Mouse (Mus musculus): ENCODE results near the gene Amh. TPM values are rescaled to one million over a fixed set of nuclear protein-coding genes. Genes with fewer than 3 reads are reported as not detected.
A peak's percentile ranks its signal among the peaks of the same experiment; 100 is the strongest.

Amh gene
- polyA plus RNA-seq, 1 experiment: 1.3 TPM

- H3K36me3 ChIP-seq (ENCODE audit: control insufficient read depth, insufficient read depth, low read length): no peaks in the 10 kb centered on the region
- no peak for DNase-seq (ENCODE audit: low read depth in 1 of 2, low spot score in 2 of 2)
- H3K4me1 ChIP-seq (ENCODE audit: control insufficient read depth, insufficient read depth, insufficient read length): no peaks in the 10 kb centered on the region
- H3K27ac ChIP-seq (ENCODE audit: insufficient read depth, low read length): no peak overlapping the region
- TF ChIP-seq CTCF (IDR thresholded peaks at IDR 0.05; ENCODE audit: extremely low read depth, insufficient read depth, insufficient read length, insufficient replicate concordance): no peak
- no peak for TF ChIP-seq POLR2A (IDR thresholded peaks at IDR 0.05; ENCODE audit: low read depth, low read length)
- H3K27me3 ChIP-seq (ENCODE audit: control insufficient read depth, insufficient read depth, low read length): peaks cover 6% of the 10 kb centered on the region; the same call in 1 of the 2 replicates
- WGBS: 90% methylated on average over 15 of the region's 15 CpGs
- no peak overlapping the region for H3K4me3 ChIP-seq (ENCODE audit: extremely low read depth, insufficient read depth, insufficient read length)
Measured at GRCm38 (mm10) chr10:80842334-80842733, 37.3 kb downstream of the Amh start.

DNA sequence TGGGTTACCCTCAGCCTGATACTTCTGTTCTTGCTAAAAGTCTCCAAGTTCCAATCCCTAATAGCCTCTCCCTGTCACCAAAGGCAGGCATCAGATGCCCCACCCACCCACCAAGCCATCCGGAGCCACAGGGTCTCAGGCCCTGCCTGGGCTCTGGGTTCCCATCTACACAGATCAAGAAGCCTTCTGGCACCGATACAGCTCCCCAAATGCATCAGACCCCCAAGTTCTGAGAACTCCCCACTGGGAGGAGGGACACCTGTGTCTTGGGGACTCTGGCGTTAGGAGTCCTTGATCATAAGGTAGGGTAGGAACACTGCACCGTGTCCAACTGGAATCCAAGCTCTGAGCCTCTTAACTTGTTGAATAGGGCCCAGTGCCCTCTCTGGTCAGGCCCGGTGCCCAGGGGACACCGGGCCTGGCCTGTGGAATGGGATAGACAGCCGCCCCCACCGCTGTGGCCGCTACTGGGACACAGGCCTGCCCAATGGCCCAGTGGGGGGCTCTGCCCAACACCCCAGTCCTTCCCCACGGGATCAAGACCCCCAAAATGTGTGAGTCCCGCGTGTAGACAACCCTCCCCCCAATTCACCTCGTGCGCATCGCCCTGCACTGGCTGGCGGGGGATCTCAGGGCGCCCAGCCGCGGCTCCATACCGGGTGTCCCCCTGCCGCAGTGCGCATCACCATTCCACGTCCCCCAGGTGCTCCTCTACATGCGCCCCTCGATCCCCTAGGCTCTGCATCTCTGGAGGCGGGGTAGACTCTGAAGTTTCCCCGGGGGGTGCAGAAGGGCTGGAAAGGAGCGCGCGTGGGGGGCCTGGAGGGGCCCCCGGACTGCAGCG, 38.3 kb downstream of the Amh start:
- Histone ChIP-seq H3K27me3 (ENCODE audit: control insufficient read depth, insufficient read depth, low read length) (peaks cover 6% of the 10 kb centered on the region; the same call in 1 of the 2 replicates), H3K27ac (ENCODE audit: insufficient read depth, low read length) (no peak overlapping the region), H3K36me3 (ENCODE audit: control insufficient read depth, insufficient read depth, low read length) (no peaks in the 10 kb centered on the region), H3K4me1 (ENCODE audit: control insufficient read depth, insufficient read depth, insufficient read length) (no peaks in the 10 kb centered on the region), H3K4me3 (ENCODE audit: extremely low read depth, insufficient read depth, insufficient read length) (no peak overlapping the region)
- no peak for DNase-seq (ENCODE audit: low read depth in 1 of 2, low spot score in 2 of 2)
- 18% methylated on average over 30 of the region's 32 CpGs for WGBS
- TF ChIP-seq CTCF (IDR thresholded peaks at IDR 0.05; ENCODE audit: extremely low read depth, insufficient read depth, insufficient read length, insufficient replicate concordance): no peak
- no peak for TF ChIP-seq POLR2A (IDR thresholded peaks at IDR 0.05; ENCODE audit: low read depth, low read length)

DNA sequence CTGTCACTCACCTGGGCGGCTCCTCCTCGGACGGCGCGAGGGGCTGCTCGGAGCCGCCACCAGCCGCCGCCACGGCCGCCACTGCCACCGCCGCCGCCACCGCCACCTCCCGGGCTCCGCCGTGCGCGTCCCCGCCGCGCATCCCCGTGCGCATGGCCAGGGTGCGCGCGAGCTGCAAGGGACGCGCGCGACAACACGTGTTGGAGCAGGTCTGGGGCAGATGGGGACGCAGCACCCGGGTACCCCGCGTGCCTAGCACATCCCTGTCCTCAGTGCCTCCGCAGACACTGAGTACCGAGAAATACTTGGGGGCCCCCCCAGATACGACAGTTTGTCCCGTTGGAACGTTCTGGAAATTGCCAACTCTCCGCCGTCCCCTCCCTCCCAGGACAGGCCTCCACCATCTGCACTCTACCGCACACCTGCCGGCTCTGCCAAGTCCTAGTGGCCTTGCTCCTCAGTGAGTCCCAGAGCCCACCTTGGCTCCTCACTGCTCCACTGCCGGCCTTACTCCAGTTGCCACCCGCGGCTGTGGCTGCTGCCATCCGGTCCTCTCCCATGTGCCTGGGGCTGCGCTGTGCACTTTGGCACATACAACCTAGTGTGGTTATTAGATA, 39.0 kb downstream of the Amh start, which contains the start of gene Lingo3:
TSS of gene Lingo3 (minus strand) at position 109 of the 617 bp plus-strand sequence.
- H3K4me1 ChIP-seq (ENCODE audit: control insufficient read depth, insufficient read depth, insufficient read length): no peaks in the 10 kb centered on the region
- no peak within 1 kb of the TSS for H3K27ac ChIP-seq (ENCODE audit: insufficient read depth, low read length)
- no peak for DNase-seq (ENCODE audit: low read depth in 1 of 2, low spot score in 2 of 2)
- 6% methylated on average over 49 of the region's 51 CpGs for WGBS
- no peak for TF ChIP-seq CTCF (IDR thresholded peaks at IDR 0.05; ENCODE audit: extremely low read depth, insufficient read depth, insufficient read length, insufficient replicate concordance)
- no peak for TF ChIP-seq POLR2A (IDR thresholded peaks at IDR 0.05; ENCODE audit: low read depth, low read length)
- no peaks in the 10 kb centered on the region for H3K36me3 ChIP-seq (ENCODE audit: control insufficient read depth, insufficient read depth, low read length)
- H3K4me3 ChIP-seq (ENCODE audit: extremely low read depth, insufficient read depth, insufficient read length): no peak within 1 kb of the TSS
- peaks cover 6% of the 10 kb centered on the region; the same call in 1 of the 2 replicates for H3K27me3 ChIP-seq (ENCODE audit: control insufficient read depth, insufficient read depth, low read length)

GRCm38 (mm10) chr10:80845055-80845693, 40.1 kb downstream of the Amh start:
- DNase-seq (ENCODE audit: low read depth in 1 of 2, low spot score in 2 of 2): no peak
- no peak for TF ChIP-seq CTCF (IDR thresholded peaks at IDR 0.05; ENCODE audit: extremely low read depth, insufficient read depth, insufficient read length, insufficient replicate concordance)
- no peak for TF ChIP-seq POLR2A (IDR thresholded peaks at IDR 0.05; ENCODE audit: low read depth, low read length)
- Histone ChIP-seq H3K4me3 (ENCODE audit: extremely low read depth, insufficient read depth, insufficient read length) (no peak overlapping the region), H3K27ac (ENCODE audit: insufficient read depth, low read length) (no peak overlapping the region), H3K27me3 (ENCODE audit: control insufficient read depth, insufficient read depth, low read length) (peaks cover 6% of the 10 kb centered on the region; the same call in 1 of the 2 replicates), H3K36me3 (ENCODE audit: control insufficient read depth, insufficient read depth, low read length) (no peaks in the 10 kb centered on the region), H3K4me1 (ENCODE audit: control insufficient read depth, insufficient read depth, insufficient read length) (no peaks in the 10 kb centered on the region)
- WGBS: 74% methylated on average over 8 of the region's 8 CpGs

- no peak for TF ChIP-seq CTCF (IDR thresholded peaks at IDR 0.05; ENCODE audit: extremely low read depth, insufficient read depth, insufficient read length, insufficient replicate concordance)
- no peak for TF ChIP-seq POLR2A (IDR thresholded peaks at IDR 0.05; ENCODE audit: low read depth, low read length)
- H3K27me3 ChIP-seq (ENCODE audit: control insufficient read depth, insufficient read depth, low read length): peaks cover 6% of the 10 kb centered on the region; the same call in 1 of the 2 replicates
- H3K27ac ChIP-seq (ENCODE audit: insufficient read depth, low read length): no peak overlapping the region
- no peak overlapping the region for H3K4me3 ChIP-seq (ENCODE audit: extremely low read depth, insufficient read depth, insufficient read length)
- 83% methylated on average over 12 of the region's 12 CpGs for WGBS
- DNase-seq (ENCODE audit: low read depth in 1 of 2, low spot score in 2 of 2): no peak
- no peaks in the 10 kb centered on the region for H3K36me3 ChIP-seq (ENCODE audit: control insufficient read depth, insufficient read depth, low read length)
- H3K4me1 ChIP-seq (ENCODE audit: control insufficient read depth, insufficient read depth, insufficient read length): no peaks in the 10 kb centered on the region
Measured at GRCm38 (mm10) chr10:80845732-80846131, 40.7 kb downstream of the Amh start.

DNA sequence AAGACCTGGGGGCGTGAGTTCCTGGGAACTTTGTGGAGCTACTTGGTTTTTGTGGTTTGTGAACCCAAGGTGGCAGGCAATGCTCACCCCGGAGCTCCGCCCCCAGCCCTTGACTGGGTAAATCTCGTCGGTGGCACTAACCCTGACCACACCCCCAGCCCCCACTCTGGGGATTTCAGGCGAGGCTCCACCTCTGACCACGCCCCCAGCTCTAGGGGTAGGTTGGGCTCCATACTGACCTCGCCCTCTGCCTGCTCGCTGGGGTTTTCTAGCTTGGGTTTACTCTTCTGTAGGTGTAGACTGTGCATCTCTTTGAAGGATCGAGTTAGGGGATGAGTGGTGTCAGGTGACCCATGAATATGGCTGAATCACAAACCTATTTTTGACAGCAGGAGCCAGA, 43.5 kb downstream of the Amh start:
- no peak for TF ChIP-seq CTCF (IDR thresholded peaks at IDR 0.05; ENCODE audit: extremely low read depth, insufficient read depth, insufficient read length, insufficient replicate concordance)
- TF ChIP-seq POLR2A (IDR thresholded peaks at IDR 0.05; ENCODE audit: low read depth, low read length): no peak
- peak; percentile 38 to 64 for DNase-seq (ENCODE audit: low read depth in 1 of 2, low spot score in 2 of 2)
- WGBS: 3% methylated on average over 10 of the region's 10 CpGs
- peaks cover 9% of the 10 kb centered on the region; the same call in 1 of the 2 replicates for H3K36me3 ChIP-seq (ENCODE audit: control insufficient read depth, insufficient read depth, low read length)
- H3K4me1 ChIP-seq (ENCODE audit: control insufficient read depth, insufficient read depth, insufficient read length): no peaks in the 10 kb centered on the region
- no peak overlapping the region for H3K4me3 ChIP-seq (ENCODE audit: extremely low read depth, insufficient read depth, insufficient read length)
- H3K27ac ChIP-seq (ENCODE audit: insufficient read depth, low read length): no peak overlapping the region
- H3K27me3 ChIP-seq (ENCODE audit: control insufficient read depth, insufficient read depth, low read length): peaks cover 2% of the 10 kb centered on the region; the same call in 1 of the 2 replicates

Measured in spleen, adult 2 months (tissue).